Mouse (Mus musculus) embryonic facial prominence, embryonic 14.5 days (tissue): Measurements from ENCODE around the gene Pnmal2. TPM values are rescaled to one million over a fixed set of nuclear protein-coding genes. Genes with fewer than 3 reads are reported as not detected.

Source experiments
- ATAC-seq: fragments of 200-750 bp; cut with Nextera tagmentation; 2 replicates; pipeline ENCODE4 v1.8.0; 2017; ENCODE audit warnings: low read depth, moderate number of reproducible peaks, moderate TSS enrichment
- DNase-seq: peaks from one replicate; pipeline ENCODE4 v3.0.0-alpha.2; 2015; ENCODE audit warnings: low spot score
- H3K27ac ChIP-seq: fragments of 300-500 bp; sonication (generic); replicated peaks from 2 replicates; pipeline ENCODE4 v1.5.1; 2014; ENCODE audit warnings: low read depth, mild to moderate bottlenecking, low read length, moderate library complexity
- H3K27me3 ChIP-seq: fragments of 300-500 bp; sonication (generic); replicated peaks from 2 replicates; pipeline ENCODE4 v1.6.1; 2014; ENCODE audit warnings: low read length; ENCODE audit not compliant: control insufficient read depth, insufficient read depth
- H3K36me3 ChIP-seq: fragments of 300-500 bp; sonication (generic); 2 replicates; pipeline ENCODE4 v1.6.1; 2014; ENCODE audit warnings: low read length, mixed read lengths; ENCODE audit not compliant: control insufficient read depth, insufficient read depth
- H3K4me1 ChIP-seq: fragments of 300-500 bp; sonication (generic); 2 replicates; pipeline ENCODE4 v1.6.1; 2014; ENCODE audit warnings: antibody characterized with exemption, low read length; ENCODE audit not compliant: control insufficient read depth, insufficient read depth
- H3K4me2 ChIP-seq: fragments of 300-500 bp; sonication (generic); 2 replicates; pipeline ENCODE4 v1.6.1; 2014; ENCODE audit warnings: low read depth, mild to moderate bottlenecking, low read length, moderate library complexity, mixed read lengths
- H3K4me3 ChIP-seq: fragments of 300-500 bp; sonication (generic); 2 replicates; pipeline ENCODE4 v1.5.1; 2014; ENCODE audit warnings: low read depth, mild to moderate bottlenecking, low read length
- H3K9ac ChIP-seq: fragments of 300-500 bp; sonication (generic); 2 replicates; pipeline ENCODE4 v1.6.1; 2014; ENCODE audit warnings: low read depth, mild to moderate bottlenecking, low read length, moderate library complexity, mixed read lengths
- H3K9me3 ChIP-seq: fragments of 300-500 bp; sonication (generic); 2 replicates; pipeline ENCODE4 v1.6.1; 2016; ENCODE audit warnings: low read length; ENCODE audit not compliant: control insufficient read depth
- WGBS: fragments of 180-500 bp; shearing (Covaris S2); extraction: QIAGEN DNeasy Blood & Tissue Kit; methylation state at CpG from one replicate; pipeline ENCODE4 v1.1.7; 2014; 5-methylcytosine and 5-hydroxymethylcytosine counted together
- polyA plus RNA-seq: library from polyadenylated mRNA; unstranded; fragments of >200 nt; fragmentation: Nextera tagmentation; extraction: Ambion mirVana; gene quantifications from 2 replicates; pipeline ENCODE4 v1.2.1, GENCODE M21; 2014

Pnmal2 gene
- polyA plus RNA-seq, 1 experiment from 2014 or later = 20.9 TPM

- H3K27ac ChIP-seq = no peak overlapping the region
- ATAC-seq (0 out of 2 replicates have a peak, but pooled peaks have one; percentile 2), DNase-seq (no peak)
- H3K27me3 ChIP-seq = no peaks in the 10 kb centered on the region
- peaks cover 56% of the 10 kb centered on the region for H3K36me3 ChIP-seq
- no peak overlapping the region for H3K4me3 ChIP-seq
- H3K4me2 ChIP-seq = no peak overlapping the region
- no peaks in the 10 kb centered on the region for H3K9me3 ChIP-seq
- no peak overlapping the region for H3K9ac ChIP-seq
- WGBS = 81% methylated on average over 18 of the region's 18 CpGs
- H3K4me1 ChIP-seq = peaks cover 7% of the 10 kb centered on the region; the same call in 1 of the 2 replicates
These were observed 29.8 kb upstream of the Pnmal2 start for GRCm38 (mm10) chr7:16914453-16915343.

GRCm38 (mm10) chr7:16915461-16916340 lies 28.8 kb upstream of the Pnmal2 start:
- ATAC-seq = no peak
- Histone ChIP-seq H3K9ac (no peak overlapping the region), H3K4me1 (peaks cover 15% of the 10 kb centered on the region)

GRCm38 (mm10) chr7:16916342-16917265 lies 27.9 kb upstream of the Pnmal2 start:
- Histone ChIP-seq H3K4me1 (peaks cover 24% of the 10 kb centered on the region), H3K4me3 (no peak overlapping the region), H3K36me3 (peaks cover 61% of the 10 kb centered on the region), H3K9ac (no peak overlapping the region), H3K4me2 (no peak overlapping the region), H3K27ac (no peak overlapping the region), H3K27me3 (no peaks in the 10 kb centered on the region), H3K9me3 (no peaks in the 10 kb centered on the region)
- WGBS = 86% methylated on average over 25 of the region's 30 CpGs
- DNase-seq = no peak
- ATAC-seq = no peak

More at GRCm38 (mm10) chr7:16915461-16916340, 28.8 kb upstream of the Pnmal2 start:
- no peak overlapping the region for H3K27ac ChIP-seq
- H3K4me3 ChIP-seq = no peak overlapping the region
- H3K4me2 ChIP-seq = no peak overlapping the region
- no peaks in the 10 kb centered on the region for H3K9me3 ChIP-seq
- H3K27me3 ChIP-seq = no peaks in the 10 kb centered on the region
- no peak for DNase-seq
- 92% methylated on average over 32 of the region's 32 CpGs for WGBS
- H3K36me3 ChIP-seq = peaks cover 61% of the 10 kb centered on the region

- no peak overlapping the region for H3K4me3 ChIP-seq
- DNase-seq (no peak), ATAC-seq (no peak)
- H3K36me3 ChIP-seq = peaks cover 61% of the 10 kb centered on the region
- no peak overlapping the region for H3K9ac ChIP-seq
- no peak overlapping the region for H3K4me2 ChIP-seq
- H3K4me1 ChIP-seq = peaks cover 32% of the 10 kb centered on the region
- no peaks in the 10 kb centered on the region for H3K9me3 ChIP-seq
- no peak overlapping the region for H3K27ac ChIP-seq
- no peaks in the 10 kb centered on the region for H3K27me3 ChIP-seq
- 83% methylated on average over 11 of the region's 11 CpGs for WGBS
These were observed 27.0 kb upstream of the Pnmal2 start for GRCm38 (mm10) chr7:16917447-16917846.

GRCm38 (mm10) chr7:16918014-16918413 lies 26.5 kb upstream of the Pnmal2 start:
- ATAC-seq (no peak), DNase-seq (no peak)
- 84% methylated on average over 7 of the region's 9 CpGs for WGBS
- no peak overlapping the region for H3K4me3 ChIP-seq
- H3K27me3 ChIP-seq = no peaks in the 10 kb centered on the region
- H3K4me1 ChIP-seq = peaks cover 37% of the 10 kb centered on the region
- peaks cover 61% of the 10 kb centered on the region for H3K36me3 ChIP-seq
- H3K9me3 ChIP-seq = no peaks in the 10 kb centered on the region
- no peak overlapping the region for H3K4me2 ChIP-seq
- H3K9ac ChIP-seq = no peak overlapping the region
- no peak overlapping the region for H3K27ac ChIP-seq

- Histone ChIP-seq H3K4me3 (no peak overlapping the region), H3K4me1 (peaks cover 38% of the 10 kb centered on the region), H3K27me3 (no peaks in the 10 kb centered on the region), H3K4me2 (no peak overlapping the region), H3K27ac (no peak overlapping the region), H3K9ac (no peak overlapping the region), H3K9me3 (no peaks in the 10 kb centered on the region), H3K36me3 (peaks cover 61% of the 10 kb centered on the region)
- DNase-seq = no peak
- WGBS = 70% methylated on average over 3 of the region's 3 CpGs
- ATAC-seq = no peak
These were observed 25.8 kb upstream of the Pnmal2 start for GRCm38 (mm10) chr7:16918670-16919069.

- Histone ChIP-seq H3K9ac (peak overlapping the region; percentile 45; the same call in 1 of the 2 replicates), H3K9me3 (no peaks in the 10 kb centered on the region), H3K27me3 (no peaks in the 10 kb centered on the region), H3K4me3 (peak overlapping the region; percentile 8; the same call in 1 of the 2 replicates), H3K36me3 (peaks cover 56% of the 10 kb centered on the region), H3K4me1 (peaks cover 38% of the 10 kb centered on the region), H3K4me2 (peak overlapping the region; percentile 17), H3K27ac (peak overlapping the region; percentile 39)
- no peak for ATAC-seq
- DNase-seq = no peak
- WGBS = 77% methylated on average over 13 of the region's 13 CpGs
These were observed 24.9 kb upstream of the Pnmal2 start for GRCm38 (mm10) chr7:16919395-16920149.
